Mouse (Mus musculus): ENCODE data around the gene Olfr452.

Gene Olfr452

GRCm38 (mm10) chr6:42784793-42785192, at the start of gene Olfr452:
TSS of gene Olfr452 (plus strand) at chr6:42785093.
- DNase-seq = no peak

GRCm38 (mm10) chr6:42739071-42739470, 45.8 kb upstream of the Olfr452 start, which contains the start of gene Olfr453:
TSS of gene Olfr453 (plus strand) at chr6:42739371.
- no peak for DNase-seq

- DNase-seq = no peak
Measured at GRCm38 (mm10) chr6:42742303-42742702, 42.6 kb upstream of the Olfr452 start.

GRCm38 (mm10) chr6:42747846-42748245, 37.0 kb upstream of the Olfr452 start:
- no peak for DNase-seq

- DNase-seq = no peak
Measured at GRCm38 (mm10) chr6:42756104-42756503, 28.8 kb upstream of the Olfr452 start, which contains the start of gene Olfr38. TSS of gene Olfr38 (plus strand) at chr6:42756404.

- no peak for DNase-seq
Measured at GRCm38 (mm10) chr6:42777066-42777465, 7.8 kb upstream of the Olfr452 start.

GRCm38 (mm10) chr6:42790247-42790948, 5.5 kb downstream of the Olfr452 start:
- DNase-seq = no peak

- no peak for DNase-seq
Measured at GRCm38 (mm10) chr6:42790949-42791556, 6.2 kb downstream of the Olfr452 start.

- no peak for DNase-seq
Measured at GRCm38 (mm10) chr6:42794982-42795381, 10.1 kb downstream of the Olfr452 start.

- DNase-seq = no peak
Measured at GRCm38 (mm10) chr6:42811639-42812038, 26.7 kb downstream of the Olfr452 start, which contains the start of gene Olfr450. TSS of gene Olfr450 (plus strand) at chr6:42811939.

- DNase-seq = no peak
Measured at GRCm38 (mm10) chr6:42834084-42834483, 49.2 kb downstream of the Olfr452 start, which contains the start of gene Olfr449. TSS of gene Olfr449 (plus strand) at chr6:42834384.

All from cerebellum, adult 9-10 months (tissue).